Mouse (Mus musculus) small intestine, adult 2 months (tissue): ENCODE measurements at regions not wholly inside any gene's neighbourhood (a gene's known extent, or its start where the extent isn't known, plus 50 kb on each side); places are given as distances from the start of the nearest gene placed in this dataset.

ENCODE experiments used
- CTCF ChIP-seq: fragments of 200-500 bp; IDR thresholded peaks from 2 replicates; pipeline ENCODE4 v1.5.1; 2012; ENCODE audit warnings: low read depth, mild to moderate bottlenecking, control low read depth, inconsistent platforms, low read length, moderate library complexity, mixed read lengths; ENCODE audit not compliant: insufficient replicate concordance, insufficient read length; ENCODE audit errors: extremely low read depth
- POLR2A ChIP-seq: fragments of 200-500 bp; IDR thresholded peaks from 2 replicates; pipeline ENCODE4 v1.6.1; 2012; ENCODE audit warnings: low read depth, mild to moderate bottlenecking, control low read depth, inconsistent platforms, low read length, moderate library complexity

- TF ChIP-seq CTCF: no peak
- no peak for TF ChIP-seq POLR2A
These were observed 380.6 kb upstream of the Adamts9 start for GRCm38 (mm10) chr6:93323881-93324280.
